In the genomic region with DNA sequence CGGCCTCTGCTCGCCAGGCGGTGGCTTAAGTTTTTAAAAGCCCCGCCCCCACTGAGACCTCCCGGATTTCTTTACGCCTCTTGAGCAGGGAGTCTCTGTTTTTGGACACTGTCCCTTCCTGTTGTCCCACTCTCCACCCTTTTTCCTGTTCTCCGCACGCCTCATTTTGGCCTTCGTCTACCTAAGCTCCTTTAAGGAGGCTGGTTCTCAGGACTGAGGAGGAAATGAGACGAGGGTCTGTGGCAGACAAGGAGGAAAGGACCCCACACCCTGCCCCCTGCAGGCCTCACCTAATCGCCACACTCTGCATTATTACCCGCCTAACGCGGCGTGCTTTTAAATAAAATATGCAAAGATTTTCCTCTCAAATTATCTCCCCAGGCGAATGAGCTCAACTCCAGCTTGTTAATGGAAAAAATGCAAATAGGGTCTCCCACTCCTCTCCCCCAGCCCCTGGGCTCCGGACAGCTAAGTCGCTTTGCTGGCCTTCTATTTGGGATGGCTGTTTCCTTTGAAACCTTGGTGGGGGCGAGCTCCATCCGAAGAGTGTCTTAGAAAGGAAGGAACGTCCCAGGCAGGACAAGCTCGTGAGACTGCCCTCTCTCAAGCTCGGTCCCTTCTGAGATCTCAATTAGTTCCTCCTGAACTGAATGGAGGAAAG, we compare ENCODE assay signal across 9 mouse cellular contexts. TPM values are rescaled to one million over a fixed set of nuclear protein-coding genes. Genes with fewer than 3 reads are reported as not detected.
DNase-seq lines count a peak whose midpoint lies in the region; ATAC-seq and TF ChIP-seq lines count a peak whose summit lies in the region.
"Had no signal": no experiment of that assay in that cellular context is flagged by ENCODE, and none has a peak within 500 bp of the region (broad histone marks: within the 10 kb centered on the region; RNA-seq: fewer than 3 reads in every experiment).

No protein-coding gene starts in this region.

- no peak for DNase-seq in lung, adult 2 months
- DNase-seq in lung, postnatal 25 days (ENCODE audit: low spot score): no peak
- peak; percentile 17 to 19 for DNase-seq in heart, postnatal 36 days
- no peak for DNase-seq in Muller cell, postnatal 12 days (ENCODE audit: inconsistent ontology term)
- no peak for DNase-seq in urinary bladder, adult 18-20 months (ENCODE audit: low spot score in 2 of 2)
- no peak for DNase-seq in layer of hippocampus, adult 9-10 months (ENCODE audit: low spot score)

- H3K4me2 ChIP-seq in limb, embryonic 12.5 days: peak overlapping the region; percentile 49
- H3K4me2 ChIP-seq in neural tube, embryonic 12.5 days (replicated peaks): peak overlapping the region; percentile 49

- no peaks in the 10 kb centered on the region for H3K27me3 ChIP-seq in limb, embryonic 12.5 days
- H3K27me3 ChIP-seq in neural tube, embryonic 12.5 days (replicated peaks): peaks cover 3% of the 10 kb centered on the region; the same call in 1 of the 2 replicates

- 7% methylated on average over 23 of the region's 23 CpGs for WGBS in lung, adult 2 months
- WGBS in limb, embryonic 12.5 days: 4% methylated on average over 23 of the region's 23 CpGs
- 3% methylated on average over 23 of the region's 23 CpGs for WGBS in neural tube, embryonic 12.5 days

- no peaks in the 10 kb centered on the region for H3K9me3 ChIP-seq in limb, embryonic 12.5 days
- no peaks in the 10 kb centered on the region for H3K9me3 ChIP-seq in neural tube, embryonic 12.5 days
- H3K9me3 ChIP-seq: G1E had no signal

- no peaks in the 10 kb centered on the region for H3K4me1 ChIP-seq in lung, adult 2 months (ENCODE audit: control insufficient read depth, insufficient read depth, low read length)
- H3K4me1 ChIP-seq in limb, embryonic 12.5 days (replicated peaks): peaks cover 11% of the 10 kb centered on the region
- H3K4me1 ChIP-seq in neural tube, embryonic 12.5 days: peaks cover 9% of the 10 kb centered on the region

- peak overlapping the region; percentile 51 for H3K4me3 ChIP-seq in lung, adult 2 months (replicated peaks; ENCODE audit: extremely low read depth, low read depth, low read length)
- H3K4me3 ChIP-seq in limb, embryonic 12.5 days (replicated peaks): 0 out of 2 replicates have a peak overlapping the region, but pooled peaks have one; percentile 18
- H3K4me3 ChIP-seq in neural tube, embryonic 12.5 days: 0 out of 2 replicates have a peak overlapping the region, but pooled peaks have one; percentile 11

- no peaks in the 10 kb centered on the region for H3K36me3 ChIP-seq in limb, embryonic 12.5 days
- H3K36me3 ChIP-seq in neural tube, embryonic 12.5 days: no peaks in the 10 kb centered on the region
- H3K36me3 ChIP-seq: G1E had no signal

- H3K9ac ChIP-seq in limb, embryonic 12.5 days (replicated peaks): peak overlapping the region; percentile 38; the same call in 1 of the 2 replicates
- H3K9ac ChIP-seq in neural tube, embryonic 12.5 days: 0 out of 2 replicates have a peak overlapping the region, but pooled peaks have one; percentile 13

- no peak for ATAC-seq in limb, embryonic 12.5 days (ENCODE audit: insufficient number of reproducible peaks, insufficient read depth, low FRiP score, low TSS enrichment, low read depth)
- no peak for ATAC-seq in neural tube, embryonic 12.5 days (ENCODE audit: low FRiP score, low read depth)

- TF ChIP-seq CTCF in lung, adult 2 months (IDR thresholded peaks at IDR 0.05; ENCODE audit: insufficient read depth, low read length): peak; percentile 6; the same call in 1 of the 2 replicates

- no peak for TF ChIP-seq POLR2A in lung, adult 2 months (IDR thresholded peaks at IDR 0.05; ENCODE audit: borderline replicate concordance, extremely low read depth, low read depth, low read length)

- no peak overlapping the region for H3K27ac ChIP-seq in limb, embryonic 12.5 days
- H3K27ac ChIP-seq in neural tube, embryonic 12.5 days: no peak overlapping the region

- intact Hi-C loops in heart, postnatal 36 days (cut with DNase I): no loop called here

RNA-seq across cellular contexts. Expression of a gene that starts 17.5 kb away (rescaled TPM):
- 13.5 and 15.2 TPM in 2 replicates for polyA plus RNA-seq in lung, adult 2 months (2012; rRNA removed)
- 10 to 100 TPM; 10.7 to 10.8 TPM for total RNA-seq in heart, postnatal 36 days (2021)
- polyA plus RNA-seq in limb, embryonic 12.5 days (2016; fragmentation: Nextera tagmentation; extraction: Ambion mirVana): 2.5 and 2.6 TPM in 2 replicates
- 2.2 and 3.9 TPM in 2 replicates for polyA plus RNA-seq in neural tube, embryonic 12.5 days (2016; fragmentation: Nextera tagmentation; extraction: Ambion mirVana)
- total RNA-seq: G1E had no signal
- polyA plus RNA-seq: G1E had no signal

RNA-seq across cellular contexts. Expression of a gene that starts 50.3 kb away (rescaled TPM):
- polyA plus RNA-seq in lung, adult 2 months (2012; rRNA removed): 110 and 146 TPM in 2 replicates
- 100 to 1,000 TPM; 116 to 125 TPM for total RNA-seq in heart, postnatal 36 days (2021)
- 491 and 499 TPM in 2 replicates for polyA plus RNA-seq in limb, embryonic 12.5 days (2016; fragmentation: Nextera tagmentation; extraction: Ambion mirVana)
- polyA plus RNA-seq in neural tube, embryonic 12.5 days (2016; fragmentation: Nextera tagmentation; extraction: Ambion mirVana): 448 and 479 TPM in 2 replicates

Comparison
In these comparisons a context has a peak if more than half of its experiments do, and no peak if none do; other contexts are left out.
1. DNase-seq: peak in heart, postnatal 36 days (2 of 2); none in lung, adult 2 months (single experiment), lung, postnatal 25 days (single experiment), Muller cell, postnatal 12 days (single experiment), urinary bladder, adult 18-20 months (0 of 2) and layer of hippocampus, adult 9-10 months (single experiment).
2. Peak in every context shown above with its lines, with median percentiles within 50 percentile points of each other: H3K4me3 ChIP-seq.